Mouse (Mus musculus) megakaryocyte, embryonic 14.5 days (primary cell): ENCODE results near the gene Rac3. TPM values are rescaled to one million over a fixed set of nuclear protein-coding genes. Genes with fewer than 3 reads are reported as not detected.
"Not testable (repeated sequence)": the region's sequence is repeated elsewhere in the genome, so short reads cannot be mapped to it uniquely, and the experiment has no call there.

Experiments used
- H3K27me3 ChIP-seq: replicated peaks from 2 replicates; pipeline ENCODE3; 2012; ENCODE audit warnings: inconsistent platforms
- H3K36me3 ChIP-seq: replicated peaks from 2 replicates; pipeline ENCODE3; 2012; ENCODE audit warnings: low read length, inconsistent platforms, mixed read lengths
- H3K4me1 ChIP-seq: 2 replicates; pipeline ENCODE4 v1.6.1; 2012; ENCODE audit warnings: inconsistent platforms
- H3K4me3 ChIP-seq: replicated peaks from 2 replicates; pipeline ENCODE3; 2012; ENCODE audit warnings: moderate library complexity, mild to moderate bottlenecking, inconsistent platforms
- H3K9me3 ChIP-seq: 2 replicates; pipeline ENCODE4 v1.6.1; 2012; ENCODE audit warnings: inconsistent platforms
- FLI1 ChIP-seq: IDR thresholded peaks from 2 replicates; pipeline ENCODE4 v1.6.1; 2012; ENCODE audit warnings: low read length, inconsistent platforms, mixed read lengths
- GATA1 ChIP-seq: IDR thresholded peaks from 3 replicates; pipeline ENCODE4 v1.6.1; 2012; ENCODE audit warnings: mixed read lengths, low read length, inconsistent platforms, borderline replicate concordance
- polyA plus RNA-seq: library from polyadenylated mRNA; stranded (reverse); fragments of >175 nt; gene quantifications from 2 replicates; pipeline ENCODE4 v1.2.3, GENCODE M21; 2012; ENCODE audit warnings: low replicate concordance; ENCODE audit not compliant: insufficient read depth

Rac3 gene
- polyA plus RNA-seq, 1 experiment: 1.8 TPM

DNA sequence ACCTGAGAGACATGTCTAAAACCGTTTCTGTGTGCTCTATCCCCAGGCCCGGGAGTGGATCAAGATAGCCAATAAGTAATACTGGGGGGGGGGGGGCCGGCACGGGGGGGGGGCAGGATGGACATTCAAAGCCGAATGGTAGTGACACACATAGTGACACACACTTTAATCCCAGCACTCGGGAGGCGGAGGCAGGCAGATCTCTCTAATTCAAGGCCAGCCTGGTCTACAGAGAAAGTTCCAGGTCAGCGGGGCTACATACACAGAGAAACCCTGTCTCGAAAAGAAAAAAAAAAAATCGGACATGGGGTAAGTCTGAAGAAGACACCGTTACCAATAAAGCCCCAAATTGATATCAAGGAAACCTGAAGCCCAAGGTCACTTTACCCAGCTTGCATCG lies 6.3 kb downstream of the Rac3 start:
- peaks cover 56% of the 10 kb centered on the region for H3K4me1 ChIP-seq
- peak overlapping the region; percentile 100 for H3K4me3 ChIP-seq
- H3K27me3 ChIP-seq: peaks cover 41% of the 10 kb centered on the region
- peaks cover 26% of the 10 kb centered on the region for H3K36me3 ChIP-seq
- TF ChIP-seq FLI1: no peak
- TF ChIP-seq GATA1: no peak
- H3K9me3 ChIP-seq: no peaks in the 10 kb centered on the region

DNA sequence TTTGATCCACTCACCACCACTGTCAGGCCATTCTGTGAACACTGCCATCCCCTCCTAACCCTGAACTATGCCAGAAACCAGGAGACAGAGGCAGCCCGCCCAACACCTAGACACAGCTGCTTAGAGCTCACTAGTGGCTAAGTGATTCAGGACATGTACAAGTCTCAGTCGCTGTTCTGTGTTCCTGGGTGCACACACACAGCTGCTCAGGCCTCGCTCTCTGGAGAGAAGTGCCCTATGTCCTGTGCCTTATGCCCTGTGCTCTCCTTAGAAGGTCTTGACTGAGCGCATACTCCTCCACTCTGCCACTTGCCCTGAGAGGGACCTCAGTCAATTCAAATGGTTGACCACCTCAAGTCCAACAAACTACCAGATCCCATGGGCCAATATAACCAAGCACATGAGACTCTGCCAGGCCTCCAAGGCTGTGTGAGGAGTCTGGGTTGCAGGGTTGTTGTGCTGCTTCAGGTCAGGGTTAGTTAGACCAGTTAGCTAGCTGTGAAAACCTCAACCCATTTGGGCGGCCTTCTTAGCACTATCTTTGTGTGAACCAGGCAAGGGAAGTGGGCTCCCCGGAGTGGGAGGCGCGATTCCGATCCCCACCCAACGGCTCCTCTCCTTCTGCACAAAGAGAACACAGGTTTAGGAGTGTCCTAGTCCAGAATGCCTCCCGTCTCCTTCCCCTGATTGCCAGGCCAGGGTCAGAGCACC lies 7.4 kb downstream of the Rac3 start:
- H3K4me1 ChIP-seq: peaks cover 56% of the 10 kb centered on the region
- H3K9me3 ChIP-seq: no peaks in the 10 kb centered on the region
- H3K4me3 ChIP-seq: no peak overlapping the region
- H3K36me3 ChIP-seq: peaks cover 22% of the 10 kb centered on the region
- TF ChIP-seq GATA1: no peak
- no peak for TF ChIP-seq FLI1
- H3K27me3 ChIP-seq: peaks cover 44% of the 10 kb centered on the region

DNA sequence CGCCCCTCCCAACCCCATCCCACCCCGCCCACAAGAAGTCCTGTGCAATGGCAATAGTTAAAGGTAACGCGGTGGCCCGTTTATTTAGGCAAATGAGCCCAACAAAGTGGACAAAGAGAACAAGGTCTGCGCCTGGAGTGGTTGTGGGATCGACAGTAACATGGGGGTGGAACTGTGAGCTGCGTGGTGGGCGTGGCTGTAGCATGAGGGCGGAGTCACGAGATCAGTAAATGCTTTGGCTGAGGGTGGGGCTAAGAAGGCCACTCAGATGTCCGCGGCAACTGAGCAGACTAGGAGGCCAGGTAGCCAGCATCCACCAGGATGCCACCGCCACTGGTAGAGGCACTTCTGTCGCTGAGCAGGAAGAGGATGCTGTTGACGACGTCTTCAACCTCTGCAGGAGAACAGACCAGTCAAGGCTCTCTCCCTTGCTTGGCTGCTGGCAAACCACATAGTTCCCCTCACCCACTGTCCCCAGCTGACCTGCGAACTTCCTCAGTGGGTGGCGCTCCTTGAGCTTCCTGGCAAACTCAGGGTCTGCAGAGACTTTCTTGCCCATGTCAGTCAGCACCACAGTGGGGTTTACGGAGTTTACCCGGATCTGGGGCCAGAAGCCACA lies 8.3 kb downstream of the Rac3 start:
- peak overlapping the region; percentile 84 for H3K4me3 ChIP-seq

DNA sequence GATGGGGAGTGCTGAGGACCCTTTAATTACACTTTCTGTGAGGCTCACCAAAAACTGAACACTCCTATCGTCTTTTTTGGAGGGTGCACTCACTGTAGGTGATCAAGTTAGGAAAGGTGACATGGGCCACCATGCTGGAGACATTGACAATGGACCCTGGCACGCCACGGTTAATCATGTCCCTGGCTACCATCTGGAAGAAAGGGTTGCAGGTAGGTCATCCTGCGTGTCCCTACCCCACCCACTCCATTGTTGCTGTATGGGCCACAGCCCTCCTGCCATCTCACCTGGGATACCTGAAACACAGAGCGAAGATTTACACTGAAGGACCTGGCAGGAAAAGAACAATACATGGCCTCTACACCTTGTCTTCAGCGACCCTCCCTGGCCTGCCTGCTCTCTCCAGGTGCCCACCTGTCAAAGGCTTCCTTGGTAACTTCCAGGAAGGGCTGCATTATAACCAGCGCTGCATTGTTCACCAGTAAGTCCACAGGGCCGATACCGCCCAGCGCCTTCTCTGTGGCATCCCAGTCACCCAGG lies 9.1 kb downstream of the Rac3 start:
- TF ChIP-seq FLI1 (no peak), GATA1 (no peak)
- H3K9me3 ChIP-seq: no peaks in the 10 kb centered on the region
- peaks cover 53% of the 10 kb centered on the region for H3K4me1 ChIP-seq
- no peak overlapping the region for H3K4me3 ChIP-seq
- H3K27me3 ChIP-seq: peaks cover 51% of the 10 kb centered on the region
- H3K36me3 ChIP-seq: peaks cover 9% of the 10 kb centered on the region

More for the DNA sequence above, 8.3 kb downstream of the Rac3 start:
- H3K9me3 ChIP-seq: not testable (repeated sequence)
- Histone ChIP-seq H3K36me3 (peaks cover 17% of the 10 kb centered on the region), H3K27me3 (peaks cover 49% of the 10 kb centered on the region), H3K4me1 (peaks cover 56% of the 10 kb centered on the region)

DNA sequence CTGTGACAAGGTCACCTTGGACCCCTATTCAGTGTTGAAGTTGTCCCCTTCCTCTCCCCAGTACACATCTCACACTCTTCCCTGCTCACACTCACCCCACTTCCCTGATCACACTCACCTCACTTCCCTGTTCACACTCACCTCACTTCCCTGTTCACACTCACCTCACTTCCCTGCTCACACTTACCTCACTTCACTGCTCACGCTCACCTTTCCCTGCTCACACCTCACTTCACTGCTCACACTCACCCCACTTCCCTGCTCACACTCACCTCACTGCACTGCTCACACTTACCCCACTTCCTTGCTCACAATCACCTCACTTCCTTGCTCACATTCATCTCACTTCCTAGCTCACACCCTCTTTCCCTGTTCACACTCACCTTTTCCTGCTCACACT lies 10.1 kb downstream of the Rac3 start:
- Histone ChIP-seq H3K27me3 (peaks cover 51% of the 10 kb centered on the region), H3K36me3 (no peaks in the 10 kb centered on the region), H3K4me3 (peak overlapping the region; percentile 38), H3K9me3 (no peaks in the 10 kb centered on the region), H3K4me1 (peaks cover 43% of the 10 kb centered on the region)
- no peak for TF ChIP-seq GATA1
- TF ChIP-seq FLI1: no peak

DNA sequence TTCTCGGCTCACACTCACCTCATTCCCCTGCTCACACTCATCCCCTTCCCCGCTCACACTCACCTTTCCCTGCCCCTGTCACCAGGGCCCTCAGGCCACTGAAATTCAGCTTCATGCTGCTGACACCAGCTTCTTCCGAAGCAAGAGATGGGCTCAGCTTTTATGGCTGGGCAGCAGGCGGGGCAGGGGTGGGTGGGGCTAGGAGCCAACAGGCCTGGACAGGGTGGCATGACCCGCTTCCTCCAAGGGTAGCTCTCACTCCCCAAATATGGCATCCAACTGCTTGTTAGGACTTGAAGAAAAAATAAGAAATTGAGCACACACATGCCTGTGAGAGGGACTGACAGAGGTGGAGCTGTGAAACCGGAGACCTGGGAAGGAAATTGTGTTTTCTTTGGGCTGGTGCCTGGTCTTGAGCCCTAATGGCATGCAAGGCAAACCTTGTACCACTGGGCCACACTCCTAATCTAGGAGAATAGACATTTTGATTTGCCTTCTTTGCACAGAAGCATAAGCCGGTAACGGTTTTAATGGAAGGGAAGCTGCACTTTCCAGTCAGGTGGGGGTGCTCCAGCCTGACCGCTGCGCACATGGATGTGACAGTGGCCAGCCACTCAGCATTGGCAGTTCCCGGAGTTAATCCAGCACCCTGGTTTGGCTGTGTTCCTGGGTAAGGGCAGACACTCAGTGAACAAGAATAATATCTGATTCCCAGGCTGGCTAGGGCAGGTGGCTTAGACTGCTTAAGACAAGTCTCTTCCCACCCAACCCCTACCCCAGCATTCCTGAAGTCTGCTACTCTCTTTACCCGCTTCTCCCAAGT lies 10.8 kb downstream of the Rac3 start, which contains the start of gene Cbr2:
Gene Cbr2, minus strand, starts transcription at position 257 of the 823 bp plus-strand sequence.
- Histone ChIP-seq H3K4me3 (peak within 1 kb of the TSS; percentile 38), H3K36me3 (no peaks in the 10 kb centered on the region), H3K4me1 (peaks cover 36% of the 10 kb centered on the region), H3K27me3 (peaks cover 55% of the 10 kb centered on the region), H3K9me3 (no peaks in the 10 kb centered on the region)
- TF ChIP-seq GATA1 (no peak), FLI1 (no peak)

DNA sequence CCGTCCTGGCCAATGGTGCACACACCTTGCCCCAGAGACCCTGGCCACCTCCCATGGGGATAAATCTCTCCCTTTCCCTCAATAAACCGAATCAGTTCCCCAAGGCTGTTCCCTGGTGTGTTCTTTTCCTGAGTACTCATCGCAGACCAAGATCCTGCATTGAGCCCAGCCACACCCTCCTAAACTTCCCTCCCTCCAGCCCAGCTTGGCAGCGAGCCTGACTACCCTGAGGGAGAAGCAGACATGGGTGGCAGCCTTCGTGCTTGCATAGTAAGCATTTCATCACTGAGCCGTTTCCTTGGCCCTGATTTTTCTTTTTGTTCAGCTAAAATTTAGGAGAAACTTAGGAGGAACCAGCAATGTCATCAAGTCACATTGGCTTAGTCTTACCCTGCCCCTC lies 12.3 kb downstream of the Rac3 start:
- Histone ChIP-seq H3K4me1 (peaks cover 28% of the 10 kb centered on the region), H3K27me3 (peaks cover 54% of the 10 kb centered on the region), H3K9me3 (no peaks in the 10 kb centered on the region), H3K4me3 (no peak overlapping the region), H3K36me3 (no peaks in the 10 kb centered on the region)
- TF ChIP-seq FLI1 (no peak), GATA1 (no peak)

DNA sequence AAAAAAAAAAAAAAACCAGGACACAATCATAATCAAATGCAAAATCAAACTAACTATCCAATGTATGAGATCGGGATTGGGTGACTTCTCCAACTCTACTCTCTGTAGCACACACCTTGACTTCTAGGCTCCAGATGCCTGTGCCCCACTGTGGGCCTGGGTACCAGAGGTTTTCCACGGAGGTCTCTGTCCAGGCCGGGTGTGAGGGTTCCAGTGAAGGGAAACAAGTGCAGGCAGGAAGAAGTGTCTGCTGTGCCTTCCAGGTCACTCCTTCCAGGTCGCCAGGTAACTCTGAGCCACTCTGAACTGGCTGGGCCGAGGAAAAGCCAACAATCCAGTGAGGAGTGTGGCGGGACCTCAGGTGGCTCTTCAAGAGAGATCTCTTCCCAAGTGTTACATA lies 15.2 kb downstream of the Rac3 start:
- Histone ChIP-seq H3K9me3 (no peaks in the 10 kb centered on the region), H3K4me1 (peaks cover 8% of the 10 kb centered on the region), H3K36me3 (no peaks in the 10 kb centered on the region), H3K27me3 (peaks cover 50% of the 10 kb centered on the region), H3K4me3 (no peak overlapping the region)
- TF ChIP-seq FLI1 (no peak), GATA1 (no peak)

DNA sequence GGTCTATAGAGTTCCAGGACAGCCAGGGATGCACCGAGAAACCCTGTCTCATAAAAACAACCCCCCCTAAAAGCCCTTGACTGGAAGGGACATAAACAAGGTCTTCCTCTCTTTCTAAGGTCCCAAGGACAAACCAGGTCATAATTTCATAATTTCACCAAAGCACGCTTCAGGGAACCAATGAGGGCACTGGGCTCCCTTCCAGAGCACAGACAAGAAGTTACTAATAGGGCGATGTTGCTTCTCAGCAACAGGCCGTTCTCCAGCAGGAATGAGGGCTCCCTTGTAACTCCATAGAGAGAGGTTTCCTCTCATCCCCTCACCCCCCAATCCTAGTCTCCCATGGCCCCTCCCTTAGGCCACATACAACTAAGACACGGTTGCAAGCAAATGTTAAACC lies 19.7 kb downstream of the Rac3 start:
- peaks cover 45% of the 10 kb centered on the region for H3K27me3 ChIP-seq
- TF ChIP-seq GATA1 (no peak), FLI1 (no peak)
- H3K9me3 ChIP-seq: no peaks in the 10 kb centered on the region
- H3K36me3 ChIP-seq: no peaks in the 10 kb centered on the region
- H3K4me3 ChIP-seq: no peak overlapping the region
- H3K4me1 ChIP-seq: peaks cover 5% of the 10 kb centered on the region
